Mouse (Mus musculus) spleen, adult 10 weeks (tissue): ENCODE results near the gene Pgd. TPM values are rescaled to one million over a fixed set of nuclear protein-coding genes. Genes with fewer than 3 reads are reported as not detected.

ENCODE experiments used
- polyA plus RNA-seq: library from polyadenylated mRNA; stranded (reverse); fragments of 350-450 nt; fragmentation: Illumina TruSeq; extraction: RNeasy Lipid Tissue Mini Kit (QIAGEN cat#74804); gene quantifications from one replicate; pipeline ENCODE4 v1.2.3, GENCODE M21; 2015; ENCODE audit warnings: low replicate concordance; ENCODE audit not compliant: insufficient read depth

Gene Pgd
- polyA plus RNA-seq = 49.0 TPM

DNA sequence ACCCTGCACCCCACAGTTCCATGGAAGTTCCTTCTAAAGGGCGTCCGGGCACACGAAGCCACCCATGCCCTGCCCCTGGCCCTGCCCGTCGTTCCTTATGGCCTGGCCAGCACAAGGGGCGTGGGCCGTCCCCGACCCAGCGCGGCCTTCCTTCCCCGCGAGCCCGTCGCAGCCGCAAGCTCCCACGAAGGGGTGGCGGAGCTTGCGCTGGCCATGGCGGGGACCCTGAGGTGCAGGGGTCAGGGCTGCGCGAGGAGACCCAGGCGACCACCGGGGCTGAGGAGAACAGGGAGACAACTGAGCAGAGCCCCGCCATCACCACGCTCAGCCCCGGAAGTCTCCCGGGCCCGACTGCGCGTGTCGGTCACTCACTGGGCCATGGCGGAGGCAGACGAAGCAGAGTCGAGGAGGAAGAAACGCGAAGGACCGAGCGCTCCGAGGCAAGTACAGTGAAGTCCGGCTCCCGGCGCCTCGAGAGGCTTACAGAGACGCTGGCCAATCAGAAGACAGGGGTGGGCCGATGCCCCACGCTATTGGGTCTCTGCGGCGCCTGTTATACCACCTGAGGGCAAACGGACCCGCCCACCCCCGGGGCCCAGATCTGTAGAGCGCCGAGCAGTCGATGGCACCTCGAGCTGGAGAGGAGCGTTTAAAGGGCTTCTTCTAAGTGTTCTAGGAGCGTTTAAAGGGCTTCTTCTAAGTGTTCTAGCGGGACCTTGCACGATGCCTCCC lies at the start of gene Pgd:
Pgd (minus strand) TSS at position 557 of the 732 bp plus-strand sequence.

GRCm38 (mm10) chr4:149136982-149137770 lies 29.4 kb downstream of the Pgd start, which contains the start of gene Cenps:
Gene Cenps (minus strand): TSS chr4:149137629.

DNA sequence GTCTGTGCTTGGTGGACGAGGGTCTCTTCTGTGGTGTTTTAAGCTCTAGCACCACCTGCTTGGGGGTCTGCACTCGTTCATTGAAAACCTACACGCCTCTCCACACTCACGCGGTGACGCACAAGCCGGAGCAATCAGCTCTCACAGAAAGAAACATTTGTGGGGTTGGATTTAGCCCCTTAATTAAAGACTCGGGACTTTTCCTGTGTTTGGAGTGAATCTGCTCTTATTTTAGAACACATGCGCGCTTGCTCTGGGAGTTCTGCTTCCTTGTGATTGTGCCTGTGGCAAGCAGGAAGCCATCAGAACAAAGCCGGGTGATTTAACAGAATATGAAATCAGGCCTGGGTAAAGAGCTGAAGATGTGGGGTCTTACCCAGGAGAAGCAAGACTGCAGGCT lies 39.9 kb downstream of the Pgd start, which contains the start of gene Cort:
Cort (minus strand) TSS at position 101 of the 400 bp plus-strand sequence.

GRCm38 (mm10) chr4:149103875-149104561 lies 62.6 kb downstream of the Pgd start, which contains the start of gene Dffa:
Gene Dffa (plus strand): TSS chr4:149104146.

Other genes with a start within 250 kb of the Pgd start
- 4.6 TPM for gene Pex14, start 66.9 kb downstream of the Pgd start, polyA plus RNA-seq
- gene Dffa, start 62.6 kb downstream of the Pgd start, polyA plus RNA-seq = 25.7 TPM
- not detected for gene Cort, start 40.0 kb downstream of the Pgd start, polyA plus RNA-seq
- gene Cenps, start 29.1 kb downstream of the Pgd start, polyA plus RNA-seq = 8.0 TPM
- gene Kif1b, start 140.9 kb upstream of the Pgd start, polyA plus RNA-seq = 27.7 TPM